Mouse (Mus musculus) adrenal gland (tissue): Measurements from ENCODE around the gene Gtdc1.

Source experiments
- intact Hi-C: fragments of 180-260 bp; cut with DNase I; formaldehyde crosslinking; loops from one replicate; pipeline ENCODE4 v1.15.1; 2025
- long read RNA-seq, 2 experiments: library from polyadenylated mRNA; unstranded; transcript quantifications; one replicate each; pipeline ENCODE4 v2.0.0; 2020; ENCODE audit warnings: borderline replicate concordance in 1 of 2; ENCODE audit not compliant: insufficient replicate concordance in 1 of 2

The Gtdc1 gene
- long read RNA-seq, experiment 1, result 0 reads
- long read RNA-seq, experiment 2, partial matches to known transcripts, result 0 of 3 reads
- long read RNA-seq, experiment 2, other reads (novel, unspliced or antisense), result 3 of 3 reads

GRCm38 (mm10) chr2:44927482-44927811, at the start of gene Gtdc1:
Gtdc1 (minus strand) TSS chr2:44927657.
- intact Hi-C loops, result loop anchor here (2.0 to 10.0 kb wide), 3 partner anchors 47 to 183 kb away; no protein-coding TSS in a partner anchor

- intact Hi-C loops, result loop anchor here (10.0 kb wide), 1 partner anchor 52 kb away; the partner anchor contains the start of gene Gtdc1
Measured at GRCm38 (mm10) chr2:44977051-44977450, 49.6 kb upstream of the Gtdc1 start.

GRCm38 (mm10) chr2:44976484-44976883, 49.0 kb upstream of the Gtdc1 start:
- intact Hi-C loops, result loop anchor here (10.0 kb wide), 1 partner anchor 52 kb away; the partner anchor contains the start of gene Gtdc1

GRCm38 (mm10) chr2:44973828-44974227, 46.4 kb upstream of the Gtdc1 start:
- intact Hi-C loops, result loop anchor here (10.0 kb wide), 1 partner anchor 49 kb away; the partner anchor contains the start of gene Gtdc1

- intact Hi-C loops, result loop anchor here (10.0 kb wide), 1 partner anchor 45 kb away; the partner anchor contains the start of gene Gtdc1
Measured at GRCm38 (mm10) chr2:44970087-44970646, 42.7 kb upstream of the Gtdc1 start.

GRCm38 (mm10) chr2:44969640-44970039, 42.2 kb upstream of the Gtdc1 start:
- intact Hi-C loops, result loop anchor here (10.0 kb wide), 1 partner anchor 45 kb away; the partner anchor contains the start of gene Gtdc1

- intact Hi-C loops, result no loop called here
Measured at GRCm38 (mm10) chr2:44969226-44969625, 41.8 kb upstream of the Gtdc1 start.

GRCm38 (mm10) chr2:44965834-44966555, 38.5 kb upstream of the Gtdc1 start:
- intact Hi-C loops, result no loop called here

- intact Hi-C loops, result no loop called here
Measured at GRCm38 (mm10) chr2:44962620-44963019, 35.2 kb upstream of the Gtdc1 start.

- intact Hi-C loops, result no loop called here
Measured at GRCm38 (mm10) chr2:44961192-44961591, 33.7 kb upstream of the Gtdc1 start.

- intact Hi-C loops, result no loop called here
Measured at GRCm38 (mm10) chr2:44960561-44960960, 33.1 kb upstream of the Gtdc1 start.

- intact Hi-C loops, result no loop called here
Measured at GRCm38 (mm10) chr2:44957329-44957797, 29.9 kb upstream of the Gtdc1 start.

- intact Hi-C loops, result no loop called here
Measured at GRCm38 (mm10) chr2:44956232-44956631, 28.8 kb upstream of the Gtdc1 start.

GRCm38 (mm10) chr2:44955506-44955905, 28.0 kb upstream of the Gtdc1 start:
- intact Hi-C loops, result no loop called here

- intact Hi-C loops, result no loop called here
Measured at GRCm38 (mm10) chr2:44954180-44954579, 26.7 kb upstream of the Gtdc1 start.

- intact Hi-C loops, result no loop called here
Measured at GRCm38 (mm10) chr2:44952830-44953422, 25.5 kb upstream of the Gtdc1 start.

GRCm38 (mm10) chr2:44951651-44952213, 24.3 kb upstream of the Gtdc1 start:
- intact Hi-C loops, result no loop called here

- intact Hi-C loops, result no loop called here
Measured at GRCm38 (mm10) chr2:44944689-44945088, 17.2 kb upstream of the Gtdc1 start.

GRCm38 (mm10) chr2:44930951-44931350, 3.5 kb upstream of the Gtdc1 start:
- intact Hi-C loops, result no loop called here

GRCm38 (mm10) chr2:44928631-44929030, 1.2 kb upstream of the Gtdc1 start:
- intact Hi-C loops, result loop anchor here (5.0 to 10.0 kb wide), 2 partner anchors 46 to 109 kb away; no protein-coding TSS in a partner anchor
